Mouse (Mus musculus) midbrain, postnatal 0 days (tissue): ENCODE measurements around the gene Kcnh6. TPM values are rescaled to one million over a fixed set of nuclear protein-coding genes. Genes with fewer than 3 reads are reported as not detected.

Source experiments
- ATAC-seq: fragments of 200-750 bp; cut with Nextera tagmentation; 2 replicates; pipeline ENCODE4 v1.8.0; 2017; ENCODE audit warnings: moderate number of reproducible peaks, mild to moderate bottlenecking, moderate TSS enrichment, moderate library complexity; ENCODE audit not compliant: low FRiP score
- DNase-seq: peaks from one replicate; pipeline ENCODE4 v3.0.0-alpha.2; 2015; ENCODE audit warnings: low spot score
- H3K27ac ChIP-seq: fragments of 300-500 bp; sonication (generic); 2 replicates; pipeline ENCODE4 v1.5.1; 2014; ENCODE audit warnings: low read depth, mild to moderate bottlenecking, low read length, mixed read lengths
- H3K27me3 ChIP-seq: fragments of 300-500 bp; sonication (generic); 2 replicates; pipeline ENCODE4 v1.6.1; 2014; ENCODE audit warnings: low read length, control low read depth, mixed read lengths; ENCODE audit not compliant: insufficient read depth
- H3K36me3 ChIP-seq: fragments of 300-500 bp; sonication (generic); 2 replicates; pipeline ENCODE4 v1.6.1; 2014; ENCODE audit warnings: low read length, control low read depth, mixed read lengths; ENCODE audit not compliant: insufficient read depth
- H3K4me1 ChIP-seq: fragments of 300-500 bp; sonication (generic); 2 replicates; pipeline ENCODE4 v1.6.1; 2014; ENCODE audit warnings: mild to moderate bottlenecking, control low read depth, antibody characterized with exemption, low read length, mixed read lengths; ENCODE audit not compliant: insufficient read depth
- H3K4me2 ChIP-seq: fragments of 300-500 bp; sonication (generic); 2 replicates; pipeline ENCODE4 v1.6.1; 2014; ENCODE audit warnings: low read depth, mild to moderate bottlenecking, low read length, mixed read lengths; ENCODE audit not compliant: poor library complexity, severe bottlenecking
- H3K4me3 ChIP-seq: fragments of 300-500 bp; sonication (generic); 2 replicates; pipeline ENCODE4 v1.5.1; 2014; ENCODE audit warnings: low read depth, mild to moderate bottlenecking, low read length, moderate library complexity
- H3K9ac ChIP-seq: fragments of 300-500 bp; sonication (generic); replicated peaks from 2 replicates; pipeline ENCODE4 v1.6.1; 2014; ENCODE audit warnings: mild to moderate bottlenecking, low read length, moderate library complexity, mixed read lengths; ENCODE audit not compliant: poor library complexity, severe bottlenecking
- H3K9me3 ChIP-seq: fragments of 300-500 bp; sonication (generic); 2 replicates; pipeline ENCODE4 v1.6.1; 2016; ENCODE audit warnings: low read length, control low read depth
- CTCF ChIP-seq: IDR thresholded peaks from 2 replicates; pipeline ENCODE4 v1.5.1; 2016; ENCODE audit warnings: antibody characterized with exemption, mild to moderate bottlenecking
- WGBS: fragments of 180-500 bp; shearing (Covaris S2); extraction: QIAGEN DNeasy Blood & Tissue Kit; methylation state at CpG from one replicate; pipeline ENCODE4 v1.1.7; 2014; 5-methylcytosine and 5-hydroxymethylcytosine counted together
- polyA plus RNA-seq: library from polyadenylated mRNA; unstranded; fragments of >200 nt; fragmentation: Nextera tagmentation; extraction: Ambion mirVana; gene quantifications from 2 replicates; pipeline ENCODE4 v1.2.1, GENCODE M21; 2015
- total RNA-seq: library from RNA; depleted of rRNA; stranded (reverse); fragments of >200 nt; gene quantifications from 2 replicates; pipeline ENCODE4 v1.2.3, GENCODE M21; 2014

Gene Kcnh6
- total and polyA plus RNA-seq, 2 experiments from 2014 or later, result 3.1 TPM

DNA sequence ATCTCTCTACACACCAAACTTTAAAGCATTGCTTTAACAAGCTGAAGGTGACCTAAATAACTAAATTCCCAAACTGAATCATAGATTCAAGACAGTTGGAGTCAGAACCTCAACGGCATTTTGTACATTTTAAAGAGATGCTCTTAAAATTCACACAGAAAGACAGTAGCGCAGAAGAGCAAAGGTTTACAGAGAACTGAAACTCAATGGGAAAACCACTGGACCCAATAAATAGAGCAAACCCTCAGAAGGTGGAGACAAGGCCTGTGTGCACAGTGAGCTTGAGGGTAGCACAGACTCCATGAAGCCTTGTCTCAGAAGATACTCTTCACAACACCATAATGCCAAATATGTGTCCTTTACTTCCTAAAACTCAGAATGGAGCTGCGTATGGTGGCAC, 37.9 kb downstream of the Kcnh6 start:
- DNase-seq, result no peak
- WGBS, result 96% methylated on average over 3 of the region's 3 CpGs
- no peaks in the 10 kb centered on the region for H3K4me1 ChIP-seq
- no peaks in the 10 kb centered on the region for H3K9me3 ChIP-seq
- H3K27ac ChIP-seq, result no peak overlapping the region
- no peak overlapping the region for H3K4me2 ChIP-seq
- H3K27me3 ChIP-seq, result no peaks in the 10 kb centered on the region
- no peak for ATAC-seq
- no peak overlapping the region for H3K9ac ChIP-seq
- no peak overlapping the region for H3K4me3 ChIP-seq
- TF ChIP-seq CTCF, result no peak
- H3K36me3 ChIP-seq, result peaks cover 18% of the 10 kb centered on the region

DNA sequence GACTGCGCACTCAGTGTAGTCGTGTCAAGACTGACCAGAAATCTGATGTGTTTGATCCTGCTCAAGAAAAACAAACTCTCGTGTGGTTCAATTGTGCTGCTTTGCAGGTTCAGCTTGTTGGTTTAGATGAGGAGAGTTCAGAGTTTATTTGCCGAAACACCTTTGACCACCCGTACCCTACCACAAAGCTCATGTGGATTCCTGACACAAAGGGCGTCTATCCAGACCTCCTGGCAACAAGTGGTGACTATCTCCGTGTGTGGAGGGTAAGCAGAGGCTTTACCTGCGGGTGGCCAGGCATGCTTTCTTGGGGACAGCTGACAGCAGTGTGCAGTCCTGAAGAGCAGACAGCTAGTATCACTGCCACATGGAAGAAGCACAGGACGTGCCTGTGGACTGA, 38.7 kb downstream of the Kcnh6 start:
- no peak for DNase-seq
- H3K36me3 ChIP-seq, result peaks cover 26% of the 10 kb centered on the region
- H3K4me1 ChIP-seq, result no peaks in the 10 kb centered on the region
- no peaks in the 10 kb centered on the region for H3K9me3 ChIP-seq
- H3K9ac ChIP-seq, result no peak overlapping the region
- no peaks in the 10 kb centered on the region for H3K27me3 ChIP-seq
- no peak for TF ChIP-seq CTCF
- H3K27ac ChIP-seq, result no peak overlapping the region
- ATAC-seq, result no peak
- 82% methylated on average over 9 of the region's 9 CpGs for WGBS
- H3K4me2 ChIP-seq, result no peak overlapping the region
- H3K4me3 ChIP-seq, result no peak overlapping the region

DNA sequence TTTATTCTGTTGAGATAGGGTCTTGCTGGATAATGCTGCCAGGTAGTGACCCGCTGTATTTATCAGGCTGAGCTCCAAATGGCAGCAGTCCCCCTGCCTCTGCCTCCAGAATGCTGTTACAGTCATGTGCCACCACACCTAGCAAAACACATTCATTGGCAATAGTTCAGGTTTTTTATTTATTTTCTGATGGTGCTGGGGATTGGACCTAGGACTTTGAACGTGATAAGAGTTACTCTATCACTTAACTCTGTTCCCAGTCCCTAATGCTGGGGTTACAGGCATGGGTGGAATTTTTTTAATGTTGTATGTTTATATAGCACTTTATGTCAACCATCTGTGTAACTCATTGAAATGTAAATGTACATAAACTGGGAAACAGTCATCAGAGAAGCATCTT, 46.0 kb downstream of the Kcnh6 start:
- peaks cover 83% of the 10 kb centered on the region for H3K36me3 ChIP-seq
- no peak for ATAC-seq
- H3K9me3 ChIP-seq, result no peaks in the 10 kb centered on the region
- H3K9ac ChIP-seq, result no peak overlapping the region
- TF ChIP-seq CTCF, result no peak
- 92% methylated on average over 2 of the region's 2 CpGs for WGBS
- H3K27me3 ChIP-seq, result no peaks in the 10 kb centered on the region
- H3K4me2 ChIP-seq, result no peak overlapping the region
- no peaks in the 10 kb centered on the region for H3K4me1 ChIP-seq
- H3K27ac ChIP-seq, result no peak overlapping the region
- DNase-seq, result no peak
- H3K4me3 ChIP-seq, result no peak overlapping the region

DNA sequence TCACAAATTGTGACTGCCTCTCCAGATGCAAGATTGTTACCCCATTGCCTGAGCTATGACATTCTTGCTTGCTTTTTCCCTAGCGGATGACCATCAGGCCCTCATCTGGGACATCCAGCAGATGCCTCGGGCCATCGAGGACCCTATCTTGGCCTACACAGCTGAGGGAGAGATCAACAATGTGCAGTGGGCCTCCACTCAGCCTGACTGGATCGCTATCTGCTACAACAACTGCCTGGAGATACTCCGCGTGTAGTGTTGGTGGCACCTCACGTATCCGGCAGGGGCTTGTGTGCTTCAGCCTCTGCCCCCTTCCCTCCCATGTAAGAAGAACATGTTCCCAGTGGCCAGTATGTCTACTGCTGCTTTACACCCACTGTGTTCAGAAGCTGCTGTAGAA, 46.7 kb downstream of the Kcnh6 start:
- no peak overlapping the region for H3K27ac ChIP-seq
- H3K9me3 ChIP-seq, result no peaks in the 10 kb centered on the region
- H3K36me3 ChIP-seq, result peaks cover 86% of the 10 kb centered on the region
- no peak for ATAC-seq
- no peak overlapping the region for H3K4me3 ChIP-seq
- no peak for TF ChIP-seq CTCF
- no peaks in the 10 kb centered on the region for H3K4me1 ChIP-seq
- H3K4me2 ChIP-seq, result no peak overlapping the region
- no peak overlapping the region for H3K9ac ChIP-seq
- no peak for DNase-seq
- WGBS, result 97% methylated on average over 8 of the region's 8 CpGs
- H3K27me3 ChIP-seq, result no peaks in the 10 kb centered on the region

DNA sequence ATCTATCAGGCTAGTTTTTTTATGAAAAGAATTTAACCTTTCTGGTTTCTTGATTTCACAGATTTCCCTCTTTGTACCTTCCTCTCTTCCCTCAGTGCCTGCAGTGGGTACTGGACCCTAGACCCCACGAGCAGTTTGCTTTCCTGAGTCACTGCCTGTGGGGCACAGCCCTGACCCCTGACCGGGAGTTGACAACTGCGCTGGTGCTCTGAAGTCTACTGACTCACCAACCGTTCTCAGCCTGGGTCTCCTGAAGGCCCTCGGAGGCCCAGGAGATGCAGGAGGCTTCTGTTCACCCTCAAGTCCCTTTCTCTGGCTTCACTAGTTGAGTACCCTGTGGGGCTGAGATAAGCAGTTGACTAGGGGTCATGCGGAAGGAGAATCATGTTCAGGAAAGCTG, 47.4 kb downstream of the Kcnh6 start:
- no peak for TF ChIP-seq CTCF
- no peak overlapping the region for H3K4me2 ChIP-seq
- ATAC-seq (no peak), DNase-seq (no peak)
- WGBS, result 93% methylated on average over 6 of the region's 6 CpGs
- H3K27me3 ChIP-seq, result no peaks in the 10 kb centered on the region
- no peaks in the 10 kb centered on the region for H3K4me1 ChIP-seq
- H3K4me3 ChIP-seq, result no peak overlapping the region
- no peaks in the 10 kb centered on the region for H3K9me3 ChIP-seq
- H3K27ac ChIP-seq, result no peak overlapping the region
- peaks cover 86% of the 10 kb centered on the region for H3K36me3 ChIP-seq
- H3K9ac ChIP-seq, result no peak overlapping the region

DNA sequence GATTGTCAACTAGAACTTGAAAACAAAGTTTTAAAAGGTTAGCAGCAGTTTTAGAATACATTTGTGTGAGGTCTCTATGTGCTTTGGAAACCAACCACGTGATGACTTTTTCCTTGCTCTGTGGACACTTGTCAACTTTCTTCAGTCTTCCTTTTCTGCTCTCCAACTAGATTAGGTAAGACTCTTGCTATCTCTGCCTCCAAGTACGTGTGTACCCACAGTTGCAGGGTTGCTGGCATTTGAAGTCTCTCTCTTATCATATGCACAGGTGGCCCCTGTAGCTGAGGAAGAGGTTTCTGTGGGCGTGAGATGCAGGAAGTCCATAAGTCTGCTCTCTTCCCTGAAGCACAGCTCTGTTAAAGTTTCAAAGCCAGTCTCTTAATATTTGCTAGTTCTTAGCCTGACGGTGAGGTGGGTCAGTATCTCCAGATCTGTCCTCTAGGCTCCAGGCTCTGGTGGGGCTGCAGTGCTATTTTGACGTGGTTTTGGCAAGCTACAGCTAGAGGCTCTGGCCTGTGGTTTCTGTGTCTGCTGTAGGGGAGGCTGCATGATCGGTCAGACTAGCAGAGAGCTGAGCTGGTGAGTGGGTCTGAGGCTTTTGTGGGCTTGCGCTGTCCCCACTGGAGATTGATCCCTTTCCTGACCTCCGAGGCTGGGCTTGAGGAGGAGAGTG, 49.0 kb downstream of the Kcnh6 start:
- no peak for TF ChIP-seq CTCF
- no peak overlapping the region for H3K27ac ChIP-seq
- peaks cover 72% of the 10 kb centered on the region for H3K36me3 ChIP-seq
- no peak overlapping the region for H3K4me2 ChIP-seq
- 93% methylated on average over 8 of the region's 8 CpGs for WGBS
- H3K4me3 ChIP-seq, result no peak overlapping the region
- no peaks in the 10 kb centered on the region for H3K9me3 ChIP-seq
- ATAC-seq (no peak), DNase-seq (no peak)
- no peaks in the 10 kb centered on the region for H3K27me3 ChIP-seq
- H3K4me1 ChIP-seq, result no peaks in the 10 kb centered on the region
- H3K9ac ChIP-seq, result no peak overlapping the region
